Mouse (Mus musculus) cerebellum, adult (tissue): ENCODE measurements around the gene Urgcp.
"Not testable (repeated sequence)": the region's sequence is repeated elsewhere in the genome, so short reads cannot be mapped to it uniquely, and the experiment has no call there.

Experiments used
- ATAC-seq: cut with Nextera tagmentation; 2 replicates; pipeline ENCODE4 v1.9.2; 2017; ENCODE audit warnings: mild to moderate bottlenecking, moderate library complexity, mixed read lengths; ENCODE audit not compliant: insufficient number of reproducible peaks, low FRiP score, low TSS enrichment

Urgcp gene

DNA sequence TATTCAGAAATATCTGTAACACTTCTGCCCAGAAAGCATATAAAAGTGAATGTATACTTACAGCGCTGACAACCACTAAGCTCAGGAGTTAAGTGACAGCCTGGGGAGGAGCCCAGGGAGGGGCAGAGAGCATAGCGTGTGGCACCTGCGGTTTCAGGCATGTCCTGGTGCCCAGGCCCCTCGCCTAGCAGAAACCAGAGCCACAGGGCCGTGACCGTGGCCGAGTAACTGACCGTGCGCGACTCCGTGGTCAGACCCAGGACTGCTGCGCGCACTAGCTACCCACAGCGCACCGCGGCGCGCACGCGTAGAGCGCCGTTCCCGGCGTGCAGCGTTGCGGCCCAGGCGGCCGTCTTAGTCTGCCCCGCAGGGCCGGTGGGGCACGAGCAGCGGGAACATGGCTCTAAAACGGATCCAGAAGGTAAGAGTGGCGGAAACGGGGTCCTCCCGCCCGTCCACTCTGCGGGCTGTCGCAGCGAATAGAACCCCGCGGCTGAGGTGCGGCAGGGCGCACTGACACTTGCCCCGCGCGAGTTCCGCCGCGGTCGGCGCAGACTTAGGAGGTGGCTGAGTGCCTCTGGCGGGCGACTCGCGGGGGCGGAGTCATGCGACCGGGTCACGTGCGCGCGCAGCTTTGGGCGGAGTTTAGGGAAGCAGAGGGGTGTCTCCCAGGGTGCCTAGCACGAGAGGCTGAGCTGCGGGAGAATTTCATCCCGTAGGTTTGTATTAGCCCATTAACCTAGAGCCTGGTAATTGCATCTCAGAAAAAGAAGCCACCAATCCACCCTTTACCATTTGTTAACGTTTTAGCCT, at the start of gene Urgcp:
Gene Urgcp (minus strand): TSS at position 557 of the 813 bp plus-strand sequence.
- peak; percentile 96 for ATAC-seq

DNA sequence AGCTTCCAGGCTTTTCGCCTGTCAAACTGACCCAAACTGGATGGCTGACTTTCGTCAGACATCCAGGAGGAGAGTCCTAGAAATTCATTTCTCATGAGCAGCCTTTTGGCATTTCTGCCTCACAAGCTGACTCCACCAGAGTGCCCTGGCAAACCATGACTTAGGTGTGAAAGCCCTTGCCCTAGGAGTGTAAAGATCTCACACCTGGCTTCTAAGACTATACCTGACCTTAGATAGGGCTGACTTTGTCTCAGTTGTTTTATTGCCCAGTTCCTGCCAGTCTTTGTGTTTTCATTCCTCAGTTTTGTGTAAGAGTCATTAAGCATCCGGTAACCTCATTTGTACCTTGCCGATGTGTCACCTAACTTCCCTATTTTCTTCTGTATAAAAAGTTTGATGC, 47.3 kb upstream of the Urgcp start:
- not testable (repeated sequence) for ATAC-seq

DNA sequence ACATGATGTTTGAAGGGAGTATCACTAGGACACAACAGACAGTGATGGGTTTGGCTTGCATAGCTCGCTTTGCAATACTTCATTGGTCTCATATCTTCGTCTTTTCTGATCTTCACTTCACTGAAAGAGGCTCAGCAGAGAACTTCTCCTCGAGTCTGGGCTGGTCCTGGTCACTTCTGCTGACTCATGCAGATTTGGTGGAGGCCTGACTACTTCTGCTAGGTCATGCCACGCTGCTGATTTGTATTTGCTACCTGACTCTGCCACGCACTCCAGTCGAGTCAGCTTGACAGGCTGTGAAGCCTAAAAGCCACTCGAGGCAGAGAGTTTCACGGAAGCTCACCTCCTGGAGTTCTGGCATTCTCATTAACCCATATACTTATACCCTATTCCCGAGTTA, 45.8 kb upstream of the Urgcp start:
- no peak for ATAC-seq

DNA sequence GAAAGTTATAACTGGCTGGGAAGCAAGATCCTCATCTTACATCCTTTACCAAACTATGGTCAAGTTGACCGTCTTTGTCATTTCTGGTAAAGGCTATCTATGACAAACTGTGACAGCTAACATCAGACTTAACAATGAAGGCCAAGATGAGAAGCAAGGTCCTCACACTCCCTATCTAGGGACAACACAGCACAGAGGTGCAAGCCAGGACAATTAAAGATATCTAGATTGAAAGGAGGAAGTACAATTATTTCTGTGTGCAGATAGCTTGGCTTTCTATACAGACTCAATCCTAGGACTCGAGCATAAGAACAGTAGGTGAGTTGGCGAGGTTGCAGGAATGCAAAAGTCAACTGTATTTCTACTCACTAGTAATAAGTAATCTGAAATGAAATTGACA, 43.5 kb upstream of the Urgcp start:
- no peak for ATAC-seq

DNA sequence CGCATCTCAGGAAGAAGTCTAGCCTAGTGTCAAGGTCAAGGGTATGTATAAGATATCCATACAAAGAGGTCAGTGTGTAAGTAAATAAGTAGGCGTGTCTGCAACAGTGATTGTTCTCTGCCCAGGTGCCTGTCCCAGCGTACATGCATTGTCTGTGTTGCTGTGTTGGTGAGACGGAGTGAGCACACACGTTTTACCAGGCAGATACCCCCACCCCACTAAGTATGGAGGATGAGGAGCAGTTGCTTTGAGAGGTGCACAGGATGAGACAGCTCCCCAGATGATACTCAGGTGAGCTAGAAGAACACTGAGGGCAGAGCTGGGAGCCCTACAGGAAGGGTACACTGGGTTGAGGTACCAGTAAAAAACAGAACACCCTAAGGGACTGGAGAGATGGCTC, 42.0 kb upstream of the Urgcp start:
- ATAC-seq, result no peak

DNA sequence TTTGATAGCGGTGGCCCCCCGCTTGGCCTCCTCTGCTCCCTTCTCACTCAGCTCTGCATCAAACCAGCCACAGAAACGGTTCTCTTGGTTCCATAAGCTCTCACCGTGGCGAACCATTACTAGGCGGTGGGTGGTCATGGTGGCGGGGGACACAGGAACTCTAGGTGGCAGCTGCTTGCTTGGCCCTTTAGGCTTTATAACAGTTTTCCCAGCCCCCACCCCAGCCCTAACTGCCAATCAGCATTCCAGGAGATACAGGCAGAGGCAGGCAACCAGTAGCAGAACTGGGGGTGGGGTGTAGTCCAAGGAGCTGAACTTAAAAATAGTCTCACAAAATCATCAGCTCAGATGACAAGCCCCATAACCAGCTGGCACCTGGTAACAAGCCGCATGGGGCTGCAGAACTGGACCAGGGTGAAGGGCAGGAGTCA, 41.4 kb upstream of the Urgcp start, which contains the start of gene Pgam2:
Gene Pgam2 (minus strand): TSS at position 183 of the 431 bp plus-strand sequence.
- ATAC-seq, result no peak

DNA sequence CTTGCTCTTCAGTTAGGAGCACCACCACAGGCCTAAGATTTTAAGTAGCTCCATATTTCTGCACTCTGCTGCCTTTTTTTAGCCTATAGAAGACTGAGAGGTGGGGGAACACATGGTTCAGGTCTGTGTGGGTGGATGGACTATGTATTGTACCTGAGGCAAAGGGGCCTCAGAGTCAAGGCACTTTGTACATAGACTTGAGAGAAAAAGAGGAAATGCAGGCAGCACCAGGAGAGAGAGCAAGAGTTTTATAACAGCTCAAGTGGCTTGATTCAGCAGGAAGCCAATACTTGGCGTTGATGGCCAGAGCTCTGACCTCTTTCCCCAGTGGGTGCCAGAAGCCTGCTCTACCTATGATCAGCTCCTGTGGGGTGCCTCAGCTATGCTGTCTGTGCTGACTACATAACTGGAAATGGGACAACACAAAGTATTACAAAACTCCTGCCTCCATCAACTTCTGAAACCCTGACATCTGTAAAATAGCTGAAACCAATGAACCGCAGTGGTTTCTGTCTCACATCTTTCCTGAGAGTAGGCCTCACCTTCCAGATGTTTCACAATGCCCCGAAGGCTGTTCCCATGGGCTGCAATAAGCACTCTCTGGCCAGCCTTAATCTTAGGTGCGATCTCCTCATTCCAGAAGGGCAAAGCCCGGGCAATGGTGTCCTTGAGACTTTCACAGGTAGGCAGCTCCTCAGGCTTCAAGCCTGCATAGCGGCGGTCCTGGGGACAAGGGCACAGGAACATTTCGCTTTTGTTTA, 40.5 kb upstream of the Urgcp start:
- ATAC-seq, result no peak

DNA sequence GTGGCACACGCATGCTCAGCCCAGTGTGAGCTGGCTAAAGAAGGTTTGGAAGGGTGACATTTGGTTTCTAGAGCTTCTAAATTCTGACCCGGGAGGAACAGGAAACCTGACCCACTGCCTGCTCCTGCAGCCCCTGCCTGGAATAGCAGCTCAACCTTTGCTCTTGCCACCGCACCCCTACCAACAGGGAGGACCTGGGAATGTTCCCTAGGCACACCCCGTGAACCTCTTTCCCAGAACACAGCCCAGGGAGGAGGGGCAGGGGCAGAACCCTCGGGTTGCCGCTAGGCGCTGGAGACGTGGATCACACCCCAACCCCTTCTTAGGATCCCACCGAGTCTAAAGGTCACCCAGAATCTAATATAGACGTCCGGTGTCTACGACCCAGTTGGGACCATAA, 39.8 kb upstream of the Urgcp start:
- no peak for ATAC-seq

DNA sequence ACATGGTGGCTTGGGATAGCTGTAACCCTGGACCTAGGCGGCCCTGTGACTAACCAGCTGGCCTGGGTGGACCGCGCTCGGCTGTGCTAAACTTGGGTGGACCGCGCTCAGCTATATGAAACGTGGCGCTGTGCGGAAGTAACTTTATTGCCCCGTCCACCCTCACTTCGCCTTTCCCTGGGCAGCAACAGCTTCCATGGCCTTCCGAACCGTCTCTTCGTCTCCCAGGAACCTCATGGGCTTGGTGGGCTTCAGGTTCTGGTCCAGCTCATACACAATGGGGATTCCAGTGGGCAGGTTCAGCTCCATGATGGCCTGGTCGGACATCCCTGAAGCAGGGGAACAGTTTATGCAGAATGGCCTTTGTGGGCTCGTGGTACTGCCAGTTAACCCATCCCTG, 39.3 kb upstream of the Urgcp start:
- no peak for ATAC-seq

DNA sequence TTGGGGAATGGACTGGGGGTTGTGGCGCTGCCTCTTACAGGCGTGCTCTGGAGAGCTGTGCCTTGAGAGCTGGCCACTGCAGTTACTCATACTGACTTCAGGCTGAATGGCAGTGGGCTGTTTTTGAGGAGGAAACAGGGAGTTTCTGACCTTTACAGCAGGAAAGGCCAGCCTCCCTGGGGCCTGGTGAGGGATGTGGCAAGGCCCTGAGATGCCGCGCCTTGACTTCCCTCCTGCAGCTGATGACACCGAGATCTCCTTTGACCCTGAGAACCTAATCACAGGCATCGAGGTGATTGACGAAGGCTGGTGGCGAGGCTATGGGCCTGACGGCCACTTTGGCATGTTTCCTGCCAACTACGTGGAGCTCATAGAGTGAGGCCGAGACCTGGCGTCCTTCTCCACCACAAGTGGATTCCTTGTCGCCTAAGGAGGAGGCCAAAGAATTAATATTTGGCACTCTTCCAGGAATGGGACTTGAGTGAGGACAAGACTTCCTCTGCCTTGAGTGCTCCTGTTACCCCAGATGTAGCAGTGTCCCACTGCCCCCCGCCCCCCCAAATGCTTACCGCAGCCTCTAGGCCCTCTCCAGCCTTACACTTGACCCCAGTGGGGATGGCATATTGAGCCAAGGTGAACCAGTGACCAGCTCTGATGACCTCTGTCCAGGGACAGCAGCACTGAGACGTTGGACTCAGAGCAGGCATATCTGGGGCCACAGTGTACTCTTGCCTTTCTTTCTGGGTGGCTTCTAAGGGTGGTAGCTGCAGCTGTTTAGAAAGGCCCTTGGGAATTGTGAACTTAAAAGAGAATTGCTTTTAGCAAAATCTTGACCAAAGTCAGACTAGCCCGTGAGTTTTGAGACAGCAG, 37.7 kb upstream of the Urgcp start:
- no peak for ATAC-seq

DNA sequence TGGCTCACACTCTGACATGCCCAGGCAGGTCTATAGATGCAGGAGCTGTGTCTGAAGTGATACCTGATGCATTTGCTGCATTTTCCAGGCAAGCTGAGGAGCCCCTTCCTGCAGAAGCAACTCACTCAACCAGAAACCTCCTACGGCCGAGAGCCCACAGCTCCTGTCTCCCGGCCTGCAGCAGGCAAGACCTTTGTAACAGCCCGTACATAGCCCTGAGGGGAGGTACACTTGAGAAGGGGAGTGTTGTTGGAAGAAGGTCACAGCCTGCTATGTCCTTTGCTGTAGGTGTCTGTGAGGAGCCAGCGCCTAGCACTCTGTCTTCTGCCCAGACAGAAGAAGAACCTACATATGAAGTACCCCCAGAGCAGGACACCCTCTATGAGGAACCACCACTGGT, 35.8 kb upstream of the Urgcp start:
- no peak for ATAC-seq

DNA sequence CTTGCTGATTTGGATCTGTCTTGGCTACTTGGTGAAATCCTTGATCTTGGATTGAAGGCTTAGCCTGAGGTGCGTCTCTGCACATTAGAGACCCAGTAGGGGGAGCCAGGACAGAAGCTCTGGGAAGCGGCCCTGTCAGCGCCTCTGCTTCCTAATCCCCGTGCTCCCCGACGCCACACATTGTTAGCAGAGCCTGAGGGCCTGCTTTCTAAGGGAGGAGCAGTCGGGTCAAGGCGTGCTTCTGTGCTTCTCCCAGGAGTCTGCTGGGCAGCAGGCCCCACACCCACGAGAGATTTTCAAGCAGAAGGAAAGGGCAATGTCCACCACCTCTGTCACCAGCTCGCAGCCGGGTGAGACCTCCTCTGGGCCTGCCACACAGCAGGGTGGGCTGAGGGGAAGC, 35.2 kb upstream of the Urgcp start:
- no peak for ATAC-seq

DNA sequence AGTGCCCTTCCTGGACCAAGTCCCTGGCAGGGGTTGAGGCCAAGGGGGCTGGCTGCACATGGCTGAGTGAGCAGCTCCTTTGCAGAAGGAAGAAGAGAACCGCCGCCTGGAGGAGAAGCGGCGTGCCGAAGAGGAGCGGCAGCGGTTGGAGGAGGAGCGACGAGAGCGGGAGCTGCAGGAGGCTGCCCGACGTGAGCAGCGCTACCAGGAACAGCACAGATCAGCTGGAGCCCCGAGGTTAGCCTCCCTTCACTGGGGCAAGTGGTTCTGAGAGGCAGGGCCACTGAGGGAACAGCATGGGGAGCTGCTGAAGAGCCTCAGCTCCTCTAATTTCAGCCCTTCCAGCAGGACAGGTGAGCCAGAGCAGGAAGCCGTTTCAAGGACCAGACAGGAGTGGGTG, 34.8 kb upstream of the Urgcp start:
- no peak for ATAC-seq

DNA sequence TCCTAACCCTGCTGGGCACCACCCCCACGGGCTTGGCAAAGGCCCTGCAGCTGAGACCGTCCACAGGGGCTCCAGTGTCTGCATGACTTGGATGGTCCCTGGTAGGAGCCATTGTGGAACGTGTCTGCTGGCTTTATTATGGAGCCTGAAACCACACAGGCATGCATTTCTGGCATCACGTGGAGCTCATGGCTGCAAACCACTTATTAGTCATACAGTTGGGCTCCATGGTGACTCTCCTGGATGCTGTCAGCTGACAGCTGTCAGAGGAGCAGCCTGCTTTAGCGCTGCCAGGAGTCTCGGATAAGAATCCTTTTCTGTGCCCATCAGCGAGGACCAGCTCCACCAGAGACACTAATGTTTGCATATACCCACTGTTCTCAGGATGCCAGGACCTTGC, 33.5 kb upstream of the Urgcp start:
- ATAC-seq, result no peak

DNA sequence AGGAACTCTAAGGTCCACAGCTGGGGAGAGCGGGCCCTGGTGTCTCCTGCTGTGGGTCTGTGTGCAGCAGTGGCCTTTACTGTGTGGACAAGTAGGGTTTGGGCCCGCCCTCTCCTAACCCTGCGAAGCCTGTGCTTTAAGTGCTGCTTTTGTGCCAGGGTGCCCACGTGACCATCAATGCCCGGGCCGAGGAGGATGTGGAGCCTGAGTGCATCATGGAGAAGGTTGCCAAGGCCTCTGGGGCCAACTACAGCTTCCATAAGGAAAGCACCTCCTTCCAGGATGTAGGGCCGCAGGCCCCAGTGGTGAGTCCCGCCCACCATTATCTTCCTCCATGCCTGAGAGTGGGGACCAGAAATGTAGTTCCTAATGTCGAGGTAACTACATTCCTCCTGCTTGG, 33.1 kb upstream of the Urgcp start:
- ATAC-seq, result no peak

DNA sequence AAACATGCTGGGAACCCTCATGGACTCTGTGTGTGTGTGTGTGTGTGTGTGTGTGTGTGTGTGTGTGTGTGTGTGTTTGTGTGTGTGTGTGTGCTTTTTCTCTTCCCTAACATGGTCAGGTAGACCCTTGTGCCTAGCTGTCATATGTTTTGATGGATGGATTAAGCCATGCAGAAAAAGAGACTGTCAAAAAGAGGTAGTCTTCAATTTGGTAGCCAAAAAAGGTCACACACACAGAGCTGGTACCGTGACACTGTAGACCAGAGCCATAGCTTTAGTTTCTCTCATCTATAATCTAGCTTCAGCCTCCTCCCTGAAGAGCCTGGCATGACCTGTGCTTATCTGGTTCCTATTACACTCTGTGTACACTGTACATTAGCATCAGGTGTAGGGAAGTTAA, 28.3 kb upstream of the Urgcp start:
- ATAC-seq, result no peak

DNA sequence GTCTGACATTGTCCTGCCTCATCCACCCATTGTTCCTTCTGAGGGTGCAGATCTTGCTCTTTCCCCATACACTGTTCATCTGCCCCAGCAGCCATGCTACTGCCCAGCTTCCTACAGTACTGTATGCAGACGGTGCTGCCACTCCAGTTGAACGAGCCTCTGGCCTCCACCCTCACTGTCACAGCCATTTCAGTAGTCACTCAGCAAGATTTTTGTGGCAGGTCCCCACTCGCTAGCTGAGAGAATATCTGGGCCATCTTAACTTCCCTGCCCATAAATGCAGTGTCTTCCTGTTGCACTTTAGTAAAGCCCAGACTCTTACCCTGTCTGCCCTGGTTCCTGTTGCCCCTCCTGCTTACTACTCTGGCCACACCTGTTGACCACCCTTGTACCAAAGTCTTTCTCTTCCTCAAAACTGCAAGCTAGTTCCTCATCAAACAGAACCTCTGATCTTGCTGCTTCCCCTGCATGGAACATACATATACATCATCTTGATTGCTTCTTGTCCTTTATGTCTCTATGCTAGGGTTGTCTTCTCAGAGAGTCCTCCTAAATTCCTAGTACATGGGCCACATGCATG, 27.7 kb upstream of the Urgcp start:
- ATAC-seq, result no peak

DNA sequence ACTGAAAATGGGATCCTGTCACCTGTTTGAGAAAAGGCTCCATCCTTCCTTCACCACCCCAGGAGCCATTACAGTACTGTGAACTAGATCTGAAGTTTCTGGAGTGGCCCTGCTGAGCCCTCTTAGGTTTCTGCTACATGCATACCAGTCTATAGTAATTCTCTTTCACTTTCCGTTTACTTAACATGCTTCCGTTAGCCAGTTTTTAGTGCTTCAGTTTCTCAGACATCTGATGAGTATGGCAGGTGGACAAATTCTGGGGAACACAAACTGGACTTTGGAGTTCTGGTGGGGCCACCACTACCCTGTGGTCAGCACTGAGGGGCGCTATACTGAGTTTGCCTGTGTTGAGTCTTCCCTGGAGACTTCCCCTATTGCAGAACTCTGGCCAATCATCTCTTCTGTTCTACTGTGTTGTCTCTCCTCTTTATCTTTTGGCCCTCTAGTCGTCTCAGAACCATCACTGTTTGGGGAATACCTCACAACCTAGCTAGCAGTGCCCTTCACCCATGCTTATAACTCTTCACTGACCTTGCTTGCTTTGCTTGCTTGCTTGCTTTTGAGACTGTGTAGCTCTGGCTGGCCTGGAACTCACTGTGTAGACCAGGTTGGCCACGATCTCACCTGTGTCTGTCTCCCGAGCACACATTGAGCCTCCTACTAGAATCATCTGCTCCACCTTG, 27.0 kb upstream of the Urgcp start:
- no peak for ATAC-seq

DNA sequence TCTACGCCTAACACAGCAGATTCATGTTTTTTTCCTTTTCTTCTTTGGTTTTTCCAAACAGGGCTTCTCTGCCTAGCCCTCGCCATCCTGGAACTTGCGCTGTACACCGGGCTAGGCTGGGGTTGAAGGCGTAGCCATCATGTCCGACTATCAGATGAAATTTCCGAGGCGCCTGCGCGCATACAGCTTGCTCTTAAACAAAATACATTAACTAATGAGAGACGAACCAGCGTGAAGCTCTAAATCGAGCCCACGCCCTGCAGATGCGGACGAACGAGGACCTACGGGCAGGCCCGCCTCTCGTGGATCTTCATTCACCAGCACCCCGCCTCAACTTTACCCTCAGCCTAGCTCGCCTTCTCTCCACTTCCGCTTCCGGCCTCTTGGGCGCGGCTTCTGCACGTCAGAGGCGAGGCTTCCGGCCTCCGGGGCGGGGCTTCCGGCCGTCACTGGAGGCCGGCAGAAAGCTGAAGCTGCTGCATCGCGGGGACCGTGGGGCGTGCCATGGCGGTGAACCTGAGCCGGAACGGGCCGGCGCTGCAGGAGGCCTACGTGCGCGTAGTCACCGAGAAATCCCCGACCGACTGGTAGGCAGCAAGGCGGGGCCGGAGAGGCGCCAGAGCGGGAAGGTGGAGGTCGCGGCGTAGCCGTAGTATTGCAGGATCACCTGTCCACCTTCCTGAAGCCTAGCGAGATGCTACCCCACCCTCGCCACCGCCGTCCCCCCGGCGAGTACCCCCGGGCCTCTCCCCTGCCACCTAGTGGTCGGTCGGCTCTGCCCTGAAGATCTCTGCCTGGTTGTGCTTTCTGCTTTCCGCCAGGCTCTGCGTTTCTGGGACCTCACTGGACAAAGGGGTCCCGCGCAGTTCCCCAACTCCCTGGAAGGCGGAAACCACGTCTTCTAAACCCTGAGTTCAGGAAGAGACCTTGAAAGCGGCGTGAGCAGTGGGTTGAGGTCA, 26.2 kb upstream of the Urgcp start, which contains the start of gene Dbnl:
Gene Dbnl (plus strand): TSS at position 433 of the 959 bp plus-strand sequence.
- ATAC-seq, result peak; percentile 97
